Mouse (Mus musculus): ENCODE measurements around the gene Chst11.
A peak's percentile ranks its signal among the peaks of the same experiment; 100 is the strongest.

Chst11 gene

DNA sequence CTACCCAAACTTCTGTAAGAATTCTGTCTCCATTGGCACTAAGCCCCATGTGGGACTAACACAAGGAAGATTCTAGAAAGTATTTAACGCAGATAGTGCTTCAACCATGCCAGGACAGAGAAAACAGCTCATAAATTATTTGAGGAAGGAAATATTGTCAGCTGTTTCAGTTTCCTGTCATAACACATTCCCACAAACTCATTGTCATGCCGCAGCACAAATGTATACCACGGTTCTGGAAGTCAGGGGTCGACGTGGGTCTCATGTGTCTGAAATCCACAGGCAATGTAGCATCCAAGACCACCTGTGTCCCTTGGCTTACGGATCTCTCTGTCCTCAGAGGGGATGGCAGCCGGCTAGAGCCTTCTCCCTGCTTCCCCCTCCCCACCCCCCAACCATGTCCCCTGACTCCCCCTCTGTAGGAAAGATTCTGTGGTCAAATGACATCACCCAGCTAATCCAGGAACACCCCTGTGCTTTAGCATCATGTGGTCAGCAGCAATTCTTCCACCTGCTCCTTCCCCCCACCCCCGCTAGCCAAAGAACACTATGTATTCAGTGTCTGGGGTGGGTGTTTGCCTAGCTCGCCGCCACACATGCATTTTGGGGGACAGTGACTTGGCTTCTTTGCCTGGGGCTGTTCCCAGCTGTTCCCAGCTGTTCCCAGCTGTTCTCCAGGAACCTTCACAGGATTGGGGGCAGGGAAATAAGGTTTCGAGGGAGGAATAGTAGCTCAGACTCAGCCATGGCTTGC is 183.2 kb downstream of the Chst11 start:
- DNase-seq (ENCODE audit: low spot score in 2 of 2), result no peak

DNA sequence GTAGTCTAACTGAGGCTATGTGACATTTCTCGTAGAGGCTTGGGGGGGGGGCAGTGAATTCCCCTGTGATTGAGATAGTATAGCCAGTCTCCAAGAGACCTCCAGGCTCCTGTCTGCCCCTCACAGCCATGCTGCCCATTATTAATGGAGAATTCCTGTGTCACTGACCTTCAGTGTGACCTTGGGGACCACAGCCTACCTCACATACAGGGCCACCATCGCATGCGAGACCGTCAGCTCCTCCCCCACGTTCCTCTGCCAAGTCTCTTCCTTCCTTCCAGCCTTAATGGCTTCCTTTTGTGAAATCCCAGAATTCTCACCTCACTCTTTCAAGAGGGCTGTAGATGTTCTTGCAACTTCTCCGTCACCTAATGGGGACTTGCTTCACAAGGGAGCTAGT is 184.3 kb downstream of the Chst11 start:
- no peak for DNase-seq (ENCODE audit: low spot score in 2 of 2)

DNA sequence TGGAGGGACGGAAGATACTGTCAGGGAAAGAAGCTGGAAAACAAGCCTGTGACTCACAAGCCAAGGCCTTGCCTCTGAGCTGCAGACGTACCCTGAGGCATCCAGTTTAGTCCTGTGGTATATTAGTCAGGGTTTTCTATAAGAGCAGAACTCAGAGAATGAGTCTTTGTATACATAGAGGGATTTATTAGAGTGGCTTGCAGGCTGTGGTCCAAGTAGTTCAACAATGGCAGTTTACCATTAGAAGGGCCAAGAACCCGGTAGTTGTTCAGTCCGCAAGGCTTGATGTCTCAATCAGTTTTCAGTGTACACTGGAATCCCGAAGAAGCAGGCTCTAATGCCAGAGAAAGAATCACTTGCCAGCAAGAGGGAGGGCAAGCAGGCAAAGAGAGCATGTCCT is 192.9 kb downstream of the Chst11 start:
- DNase-seq (ENCODE audit: low spot score in 2 of 2), result no peak

DNA sequence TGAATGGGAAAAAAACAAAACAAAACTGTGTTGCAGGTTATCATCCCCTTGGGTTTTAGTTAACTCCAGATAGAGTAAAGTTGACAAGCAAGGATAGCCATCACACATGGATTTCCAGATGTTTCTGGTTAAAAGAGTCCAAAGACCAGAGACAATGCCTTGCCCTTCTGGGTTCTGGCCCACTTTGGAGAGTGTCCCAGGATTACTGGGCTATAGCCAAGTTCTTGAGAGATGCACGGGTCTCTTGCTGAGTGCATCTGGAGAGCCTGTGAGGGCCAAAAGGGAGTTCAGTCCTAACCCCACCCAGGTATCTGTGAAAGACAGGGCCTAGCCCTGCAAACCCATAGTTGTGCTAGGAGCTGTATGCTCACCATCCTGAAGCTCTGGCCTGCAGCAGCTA is 193.4 kb downstream of the Chst11 start:
- no peak for DNase-seq (ENCODE audit: low spot score in 2 of 2)

DNA sequence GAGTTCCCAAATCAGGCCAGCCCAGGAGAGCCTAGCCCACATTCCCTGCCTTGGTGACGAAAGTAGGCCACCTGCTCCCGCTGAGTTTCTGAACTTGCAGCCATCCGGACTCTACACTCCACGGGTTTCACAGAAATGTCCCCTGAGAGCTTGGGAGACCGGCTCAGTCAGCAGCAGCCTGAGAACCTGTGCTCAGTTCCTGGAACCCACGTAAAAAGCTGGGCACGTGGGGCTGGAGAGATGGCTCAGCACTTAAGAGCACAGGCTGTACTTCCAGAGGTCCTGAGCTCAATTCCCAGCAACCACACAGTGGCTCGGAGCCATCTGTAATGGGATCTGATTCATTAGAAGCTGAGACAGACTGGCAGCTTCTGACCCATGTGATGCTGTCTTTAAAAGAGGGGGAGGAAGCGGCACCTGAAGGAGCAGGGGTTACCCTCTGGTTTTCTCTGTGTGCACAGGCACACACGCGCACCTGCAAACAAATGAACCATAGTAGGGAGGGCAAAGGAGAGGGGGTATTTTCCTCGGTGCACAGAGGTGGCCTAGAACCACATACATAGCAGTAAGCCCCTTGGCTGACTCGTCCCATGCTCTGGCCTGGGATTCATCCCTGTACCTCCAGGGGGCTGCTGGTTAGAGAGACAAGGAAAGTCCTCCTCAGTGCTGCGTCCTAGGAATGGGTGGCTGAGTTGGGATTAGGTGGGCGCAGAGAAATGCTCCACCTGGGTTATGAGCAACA is 196.7 kb downstream of the Chst11 start:
- DNase-seq (ENCODE audit: low spot score in 2 of 2), result peak; percentile 15 to 38

DNA sequence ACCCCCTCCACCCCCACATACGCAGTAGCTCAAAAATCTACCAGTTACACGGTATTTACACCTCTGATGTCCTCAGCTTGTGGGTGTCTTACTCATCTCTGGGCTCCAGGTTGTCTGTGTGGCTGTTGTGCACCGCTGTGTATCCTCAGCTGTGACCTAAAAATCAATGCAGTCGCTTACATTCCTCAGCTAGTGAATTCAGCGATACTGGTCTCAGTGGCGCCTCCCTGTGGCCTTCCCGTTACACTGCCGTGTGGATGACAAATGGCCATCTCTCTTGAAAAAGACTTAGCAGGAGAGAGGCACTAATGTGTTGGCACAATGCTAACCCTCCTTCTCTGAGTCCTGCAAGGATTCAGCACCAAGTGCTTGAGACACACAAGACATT is 197.3 kb downstream of the Chst11 start:
- peak; percentile 74 to 75 for DNase-seq (ENCODE audit: low spot score in 2 of 2)

DNA sequence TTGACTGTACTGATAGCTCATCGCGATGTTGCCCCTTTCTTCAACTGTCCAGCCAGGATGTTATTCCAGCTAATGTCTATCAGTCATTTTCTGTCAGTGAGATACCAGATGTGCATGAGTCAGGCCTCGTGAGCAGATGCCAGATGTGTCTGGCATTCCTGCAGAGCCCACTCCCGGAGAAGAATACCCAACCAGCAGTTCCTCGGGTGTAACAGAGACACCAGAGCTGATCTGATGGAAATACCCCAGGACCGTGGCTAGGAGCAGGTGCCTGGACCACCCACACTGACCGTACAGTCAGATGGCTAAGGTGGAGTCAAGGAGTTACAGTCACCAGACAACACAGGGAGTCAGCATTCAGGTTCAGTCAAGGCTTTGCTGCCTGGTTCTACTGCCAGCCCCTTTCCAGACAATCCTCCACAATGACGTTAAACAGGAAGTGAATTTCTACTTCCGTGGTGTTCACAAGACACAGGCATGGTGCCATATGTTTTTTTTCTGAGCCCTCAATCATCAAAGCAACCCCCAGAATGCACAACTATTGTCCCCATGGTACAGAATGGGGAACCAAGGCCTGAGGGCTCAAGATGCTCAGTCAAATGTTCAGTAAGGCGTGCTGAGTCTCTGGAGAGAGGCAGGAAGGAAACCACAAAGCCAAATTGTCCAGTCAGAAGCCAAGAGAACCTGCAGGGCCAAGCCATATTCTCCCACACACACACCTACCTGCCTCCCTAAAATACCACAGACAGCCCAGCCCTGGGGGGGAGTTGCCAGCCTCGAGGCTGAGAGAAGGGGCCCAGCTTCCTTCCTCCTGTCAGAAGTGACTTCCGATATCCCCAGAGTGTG is 198.6 kb downstream of the Chst11 start:
- DNase-seq (ENCODE audit: low spot score in 2 of 2), result no peak

DNA sequence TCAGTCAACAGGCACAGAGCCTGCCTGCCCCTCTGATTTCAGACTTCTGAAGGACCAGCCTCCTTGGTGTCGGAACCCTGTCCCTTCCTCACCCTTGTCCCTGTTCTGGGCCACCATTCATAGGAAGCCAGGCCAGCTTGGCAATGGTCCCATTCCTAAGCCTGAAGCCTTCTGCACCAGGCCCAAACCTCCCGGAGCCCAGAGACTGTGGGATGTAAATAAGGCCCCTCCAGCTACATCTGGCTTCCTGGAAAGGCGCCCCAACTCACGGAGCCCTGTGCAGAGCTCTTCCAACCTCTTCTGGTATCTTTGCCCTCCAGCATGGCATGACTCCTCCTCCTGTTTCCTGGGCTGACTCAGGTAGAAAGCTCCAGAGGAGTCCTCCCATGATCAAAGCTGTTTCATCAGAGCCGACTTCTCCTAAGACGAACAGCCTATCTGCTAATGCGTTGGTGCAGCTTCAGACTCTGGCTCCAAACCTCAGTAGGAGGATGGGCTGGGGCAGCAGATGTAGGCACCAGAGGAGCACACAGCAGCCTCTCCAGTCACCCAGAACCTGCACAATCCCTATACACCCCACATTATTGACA is 199.3 kb downstream of the Chst11 start:
- peak; percentile 22 to 32 for DNase-seq (ENCODE audit: low spot score in 2 of 2)

DNA sequence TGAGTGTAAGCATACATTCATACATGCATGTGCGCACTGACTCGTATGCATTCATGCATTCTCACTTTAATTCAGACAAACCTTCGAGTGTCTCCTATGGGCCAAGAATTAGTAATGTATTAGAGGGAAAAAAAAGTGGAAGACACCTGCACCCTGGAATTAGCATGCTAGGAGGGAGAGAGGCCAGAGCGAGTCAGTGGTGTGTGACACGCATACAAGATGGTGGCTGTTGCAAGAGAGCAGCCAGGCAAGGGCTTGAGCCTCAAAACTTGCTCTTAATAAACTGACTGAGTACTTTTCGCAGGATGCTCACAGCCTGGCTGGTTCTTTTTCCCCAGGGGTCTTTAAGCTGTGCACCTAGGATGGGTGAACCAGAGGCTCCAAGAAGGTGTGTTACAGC is 199.8 kb downstream of the Chst11 start:
- no peak for DNase-seq (ENCODE audit: low spot score in 2 of 2)

DNA sequence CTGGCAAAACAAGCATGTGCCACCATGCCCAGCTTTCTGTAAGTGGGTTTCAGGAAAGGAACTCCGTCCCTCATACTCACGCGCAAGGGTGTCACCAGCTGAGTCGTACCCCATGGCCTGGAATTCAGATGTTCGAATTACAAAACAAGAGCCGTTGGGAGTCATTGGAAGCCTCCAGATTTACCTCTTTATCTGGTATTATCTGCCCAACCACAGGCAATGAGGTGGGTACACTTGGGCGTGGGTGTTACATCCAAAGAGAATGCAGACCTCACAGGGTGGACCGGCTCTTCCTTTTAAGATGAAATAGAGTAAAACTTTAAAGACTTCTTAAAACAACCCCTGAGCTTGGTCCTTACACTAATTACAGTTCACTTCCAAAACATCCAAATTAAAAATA is 200.9 kb downstream of the Chst11 start:
- no peak for DNase-seq (ENCODE audit: low spot score in 2 of 2)

DNA sequence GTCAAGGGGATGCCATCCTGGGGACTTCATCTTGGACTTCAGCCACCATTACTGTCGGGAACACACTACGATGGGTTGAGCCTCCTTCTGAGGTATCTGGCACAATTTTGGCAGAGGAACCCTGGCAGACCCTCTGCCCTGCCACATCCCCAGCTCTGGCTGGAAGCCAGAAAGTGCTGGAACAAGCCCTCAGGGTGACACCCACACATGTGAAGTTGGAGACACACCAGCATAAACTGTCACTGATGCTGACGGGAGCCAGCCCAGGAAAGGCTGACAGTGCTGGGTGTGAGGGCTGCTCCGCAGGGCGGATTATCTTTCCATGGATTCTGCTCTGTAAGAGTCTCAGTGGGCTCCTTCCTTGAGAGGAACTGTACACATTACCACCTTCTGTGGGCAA is 201.7 kb downstream of the Chst11 start:
- peak in 1 of 2 experiments; percentile 14 for DNase-seq (ENCODE audit: low spot score in 2 of 2)

DNA sequence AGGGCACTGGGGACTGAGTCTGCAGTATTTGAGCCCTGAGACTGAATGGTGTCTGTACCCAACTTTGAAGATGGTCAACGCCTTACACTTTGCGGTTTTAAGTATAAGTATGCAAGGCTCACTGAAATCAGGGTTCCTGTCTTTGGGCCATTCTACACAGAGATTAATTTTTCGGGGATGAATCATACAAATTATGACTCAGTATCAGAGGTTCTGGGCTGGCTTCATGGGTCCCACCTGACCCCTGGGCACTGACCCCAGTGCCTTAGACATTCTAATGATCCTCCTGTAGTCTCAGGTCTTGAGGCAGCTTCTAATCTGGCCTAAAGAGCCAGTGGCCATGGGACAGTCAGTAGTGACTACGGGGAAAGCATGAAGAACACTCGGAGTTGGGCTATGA is 203.8 kb downstream of the Chst11 start:
- no peak for DNase-seq (ENCODE audit: low spot score in 2 of 2)

DNA sequence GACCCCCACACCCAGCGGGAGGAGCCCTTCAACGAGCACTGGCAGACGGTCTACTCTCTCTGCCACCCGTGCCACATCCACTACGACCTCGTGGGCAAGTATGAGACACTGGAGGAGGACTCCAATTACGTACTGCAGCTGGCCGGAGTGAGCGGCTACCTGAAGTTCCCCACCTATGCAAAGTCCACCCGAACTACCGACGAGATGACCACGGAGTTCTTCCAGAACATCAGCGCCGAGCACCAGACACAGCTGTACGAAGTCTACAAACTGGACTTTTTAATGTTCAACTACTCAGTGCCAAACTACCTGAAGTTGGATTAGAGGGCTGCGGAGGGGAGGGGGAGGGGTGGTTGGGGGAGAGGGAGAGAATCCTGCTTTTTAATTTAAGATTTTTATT is 206.2 kb downstream of the Chst11 start:
- DNase-seq (ENCODE audit: low spot score in 2 of 2), result no peak

DNA sequence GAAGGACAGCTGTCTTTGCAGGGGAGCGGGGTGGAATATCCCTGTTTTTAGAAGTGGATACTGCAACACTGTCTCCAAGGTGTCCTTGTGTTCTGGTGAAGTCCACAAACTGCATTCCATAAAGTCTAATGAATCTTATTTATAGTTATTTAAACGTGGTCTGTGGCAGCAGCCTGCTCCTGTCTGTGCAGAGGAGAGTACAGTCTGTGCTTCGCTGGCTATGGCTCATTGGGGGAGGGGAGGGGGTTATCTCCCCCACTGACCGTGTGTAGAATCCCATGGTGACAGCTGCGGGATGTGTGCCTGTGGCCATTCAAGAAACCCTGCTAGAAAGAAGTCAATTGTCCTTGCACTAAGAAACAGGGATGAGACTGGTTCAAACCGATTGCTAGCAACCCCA is 206.7 kb downstream of the Chst11 start:
- DNase-seq (ENCODE audit: low spot score in 2 of 2), result no peak

DNA sequence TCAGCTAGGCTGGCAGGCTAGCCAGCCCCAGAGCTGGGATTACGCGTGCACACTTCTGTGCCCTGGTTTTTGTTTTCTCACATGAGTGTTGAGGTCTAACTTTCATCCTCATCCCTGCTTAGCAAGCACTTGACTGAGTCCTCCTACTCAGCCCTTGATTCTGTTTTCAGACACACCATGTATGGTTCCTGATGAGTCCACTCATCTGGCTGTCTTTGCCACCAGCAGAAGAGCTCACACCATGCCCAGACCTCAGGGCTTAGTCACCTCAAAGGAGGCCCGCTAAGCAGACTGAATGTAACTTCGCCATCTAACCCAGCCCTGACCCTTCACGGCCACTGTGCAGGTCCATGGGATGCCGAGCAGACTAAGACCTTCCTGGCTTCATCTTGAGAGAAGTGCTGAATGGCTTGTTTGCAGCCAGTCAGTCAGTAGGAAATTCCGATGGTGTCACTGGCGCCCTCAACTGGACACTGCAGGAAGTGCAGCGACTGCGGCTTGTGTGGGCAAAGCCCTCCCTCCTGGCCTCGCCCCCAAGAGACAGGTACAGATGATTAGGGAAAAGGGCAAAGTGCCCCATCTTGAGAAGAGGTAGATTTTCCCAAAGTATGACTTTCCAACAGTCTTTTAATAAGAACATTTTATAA is 212.5 kb downstream of the Chst11 start:
- peak; percentile 83 to 88 for DNase-seq (ENCODE audit: low spot score in 2 of 2)

DNA sequence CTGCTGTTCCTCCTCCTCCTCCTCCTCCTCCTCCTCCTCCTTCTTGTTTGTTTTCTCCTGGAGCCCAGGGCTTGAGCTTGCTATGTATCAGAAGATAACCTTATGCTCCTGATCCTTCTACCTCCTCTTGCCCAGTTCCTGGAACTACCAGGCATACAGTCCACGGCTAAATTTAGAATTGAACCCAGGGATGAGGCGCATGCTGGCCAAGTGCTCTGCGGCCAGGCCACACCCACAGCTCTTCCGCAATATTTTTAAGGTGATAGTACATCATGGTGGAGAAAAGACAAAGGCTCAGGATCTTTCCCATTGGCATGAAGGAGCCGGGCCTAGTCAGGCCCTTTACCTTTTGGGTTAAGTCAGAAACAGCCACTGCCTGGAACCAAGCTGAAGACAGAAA is 213.4 kb downstream of the Chst11 start:
- DNase-seq (ENCODE audit: low spot score in 2 of 2), result no peak

DNA sequence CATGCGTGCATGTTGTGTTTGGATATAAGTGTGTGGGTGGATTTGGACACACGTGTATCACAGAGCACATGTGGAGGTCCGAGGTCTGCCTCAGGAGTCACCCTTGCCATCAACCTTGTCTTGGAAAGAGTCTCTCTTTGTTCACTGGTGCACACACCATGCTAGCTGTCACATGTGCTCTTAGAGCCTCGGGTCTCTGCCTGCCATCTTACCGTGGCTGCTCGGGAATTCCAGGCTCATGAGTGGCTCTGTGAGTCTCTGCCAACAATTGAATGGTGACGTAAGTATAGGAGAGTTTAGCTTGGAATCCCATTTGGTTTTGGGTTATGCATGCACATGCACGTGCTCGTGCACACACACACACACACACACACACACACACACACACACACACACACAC is 214.0 kb downstream of the Chst11 start:
- no peak for DNase-seq (ENCODE audit: low spot score in 2 of 2)

DNA sequence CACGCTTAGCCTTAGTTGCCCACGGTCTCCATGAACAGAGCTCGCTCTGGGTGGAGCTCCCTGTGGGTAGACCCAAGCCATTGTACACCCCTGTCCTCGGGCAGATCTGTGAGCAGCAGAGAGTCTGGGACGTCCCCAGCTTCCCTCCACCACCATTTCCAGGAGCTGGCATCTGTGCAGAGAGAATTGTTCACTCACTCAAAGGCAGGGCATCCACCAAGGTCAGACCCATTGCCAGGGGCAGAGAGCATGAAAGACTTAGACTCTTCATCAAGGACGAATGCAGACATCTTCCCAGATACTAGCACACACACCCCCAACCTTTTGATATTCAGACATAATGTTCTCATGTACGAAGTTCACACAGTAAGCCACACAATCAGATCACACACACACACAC is 216.2 kb downstream of the Chst11 start:
- DNase-seq (ENCODE audit: low spot score in 2 of 2), result no peak

DNA sequence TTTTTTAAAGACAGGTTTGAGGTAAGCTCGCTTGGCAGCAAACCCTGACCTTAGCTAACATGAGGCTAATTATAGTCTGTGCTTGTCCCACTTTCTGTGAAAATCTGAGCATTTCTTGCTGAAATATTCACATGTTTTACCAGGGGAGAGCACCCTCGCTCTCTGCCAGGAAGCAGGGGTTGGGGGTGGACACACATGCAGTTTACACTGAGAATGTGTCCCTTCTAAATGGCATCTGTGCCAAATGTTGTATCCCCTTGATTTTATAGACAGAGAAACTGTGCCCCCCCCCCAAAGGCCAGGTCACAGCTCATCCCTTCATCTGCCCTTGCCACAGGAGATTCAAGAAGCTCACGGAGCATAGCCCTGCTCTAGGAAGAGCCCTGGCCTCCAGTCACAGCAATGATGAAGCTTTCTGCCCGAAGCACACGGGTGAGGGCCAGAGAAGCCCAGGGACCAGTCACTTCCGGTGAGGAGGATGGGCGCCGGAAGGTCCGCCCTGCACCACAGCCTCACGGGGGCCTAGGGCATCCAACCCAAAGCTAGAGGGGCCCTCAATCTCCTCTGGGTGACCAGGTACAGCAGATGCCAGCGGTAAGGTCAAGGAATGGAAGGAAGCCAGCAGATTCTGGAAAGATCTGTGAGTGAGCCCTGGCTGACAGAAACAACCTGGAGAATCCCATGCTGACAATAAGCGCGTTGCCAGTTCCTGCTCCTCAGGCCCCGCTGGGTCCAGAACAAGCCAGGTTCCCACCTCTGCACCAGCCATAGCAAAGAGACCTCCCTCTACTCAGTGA is 217.8 kb downstream of the Chst11 start:
- DNase-seq (ENCODE audit: low spot score in 2 of 2), result no peak

DNA sequence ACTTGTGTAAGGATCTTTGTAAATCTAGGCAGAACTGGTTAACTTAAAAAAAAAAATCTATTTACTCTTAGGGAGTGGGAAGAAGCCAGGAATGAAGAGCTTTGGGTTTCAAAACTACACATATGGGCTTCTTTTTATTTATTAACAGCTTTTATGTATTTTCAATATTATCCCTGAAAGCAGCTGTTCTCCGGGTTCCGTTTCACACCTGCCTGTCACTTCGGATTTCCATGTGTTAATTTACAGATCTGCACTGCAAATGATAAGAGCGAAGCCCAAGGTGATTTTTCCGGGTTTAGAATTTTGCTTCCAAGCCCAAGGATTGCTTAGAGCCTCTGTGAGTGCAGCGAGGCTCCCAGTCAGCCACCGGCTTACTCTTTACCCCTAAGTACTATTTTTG is 223.1 kb downstream of the Chst11 start:
- DNase-seq (ENCODE audit: low spot score in 2 of 2), result no peak

DNA sequence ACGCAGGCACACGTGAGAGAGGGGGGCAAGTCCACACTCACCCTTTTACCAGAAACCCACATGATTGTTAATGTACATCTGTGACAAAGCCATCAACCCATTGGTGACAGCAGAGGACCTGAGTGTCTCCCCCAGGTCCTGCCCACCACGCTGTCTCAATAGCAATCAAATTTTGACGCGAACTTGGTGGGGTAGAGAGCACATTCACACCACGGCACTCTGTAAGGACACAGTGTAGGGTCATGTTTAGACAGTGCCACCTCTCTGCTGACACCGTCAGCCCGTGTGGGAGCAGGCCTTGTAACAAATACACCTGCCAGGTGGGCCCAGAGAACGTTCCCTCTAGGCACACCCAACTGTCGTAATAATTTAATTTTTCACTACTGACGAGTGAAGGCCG is 224.1 kb downstream of the Chst11 start:
- no peak for DNase-seq (ENCODE audit: low spot score in 2 of 2)

Data from right cerebral cortex, adult 2 months (tissue).